Mouse (Mus musculus) CD4-positive, CD25-positive, alpha-beta regulatory T cell, adult 2 months (primary cell): ENCODE data around the gene Elavl3.
A peak's percentile ranks its signal among the peaks of the same experiment; 100 is the strongest.

Source experiments
- DNase-seq: peaks from one replicate; pipeline ENCODE4 v3.0.0-alpha.2; 2012; ENCODE audit warnings: low read depth, low spot score

Elavl3 gene

GRCm38 (mm10) chr9:22004546-22004945, 47.3 kb downstream of the Elavl3 start:
- DNase-seq, result no peak

GRCm38 (mm10) chr9:22003163-22003554, 48.7 kb downstream of the Elavl3 start:
- peak; percentile 69 for DNase-seq

- DNase-seq, result peak; percentile 100
Observed at GRCm38 (mm10) chr9:22002194-22003162, 49.3 kb downstream of the Elavl3 start, which contains the start of the genes Ccdc151 and Prkcsh. Gene Ccdc151 (minus strand): TSS chr9:22002634. Gene Prkcsh (plus strand): TSS chr9:22002806.

GRCm38 (mm10) chr9:22001633-22002032, 50.2 kb downstream of the Elavl3 start:
- DNase-seq, result no peak

- no peak for DNase-seq
Observed at GRCm38 (mm10) chr9:22000296-22000695, 51.5 kb downstream of the Elavl3 start.

GRCm38 (mm10) chr9:21996178-21996867, 55.5 kb downstream of the Elavl3 start:
- DNase-seq, result no peak

- no peak for DNase-seq
Observed at GRCm38 (mm10) chr9:21992227-21992626, 59.6 kb downstream of the Elavl3 start.

GRCm38 (mm10) chr9:21989230-21990110, 62.4 kb downstream of the Elavl3 start, which contains the start of gene Rgl3:
Gene Rgl3 (minus strand): TSS chr9:21989446.
- DNase-seq, result no peak

GRCm38 (mm10) chr9:21988421-21989101, 63.3 kb downstream of the Elavl3 start:
- no peak for DNase-seq

GRCm38 (mm10) chr9:21987592-21988342, 64.1 kb downstream of the Elavl3 start:
- DNase-seq, result no peak

- no peak for DNase-seq
Observed at GRCm38 (mm10) chr9:21983911-21984310, 67.9 kb downstream of the Elavl3 start.

GRCm38 (mm10) chr9:21978398-21979128, 73.3 kb downstream of the Elavl3 start:
- no peak for DNase-seq

GRCm38 (mm10) chr9:21977972-21978371, 73.9 kb downstream of the Elavl3 start:
- peak; percentile 76 for DNase-seq

- DNase-seq, result no peak
Observed at GRCm38 (mm10) chr9:21977331-21977730, 74.5 kb downstream of the Elavl3 start.

GRCm38 (mm10) chr9:21976626-21977175, 75.1 kb downstream of the Elavl3 start:
- DNase-seq, result no peak

- DNase-seq, result no peak
Observed at GRCm38 (mm10) chr9:21969304-21969703, 82.5 kb downstream of the Elavl3 start.

GRCm38 (mm10) chr9:21968883-21969282, 82.9 kb downstream of the Elavl3 start:
- DNase-seq, result no peak
